9 mouse cellular contexts compared by ENCODE assay signal in the genomic region with DNA sequence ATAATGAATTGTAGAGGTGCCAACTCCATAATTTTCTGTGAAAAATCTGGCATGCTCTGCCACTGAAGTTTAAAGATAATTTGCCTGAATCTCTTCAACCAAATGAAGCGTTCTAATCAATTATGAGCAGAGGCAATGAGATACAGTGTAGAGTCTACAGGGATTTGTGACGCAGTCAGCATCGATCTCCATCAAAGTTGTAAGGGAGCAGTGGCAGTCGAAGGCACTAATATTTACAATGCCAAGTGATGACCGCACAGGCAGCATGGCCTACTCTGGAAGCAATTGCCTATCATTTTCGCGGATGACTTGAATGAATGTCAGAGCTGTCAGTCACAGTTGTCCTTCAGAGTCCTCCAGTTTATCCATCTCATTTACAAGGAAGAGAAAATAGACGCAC. TPM values are rescaled to one million over a fixed set of nuclear protein-coding genes. Genes with fewer than 3 reads are reported as not detected.
A peak's percentile ranks its signal among the peaks of the same experiment; 100 is the strongest.
DNase-seq lines count a peak whose midpoint lies in the region; ATAC-seq and TF ChIP-seq lines count a peak whose summit lies in the region.
"Had no signal": no experiment of that assay in that cellular context is flagged by ENCODE, and none has a peak within 500 bp of the region (broad histone marks: within the 10 kb centered on the region; RNA-seq: fewer than 3 reads in every experiment).

Gene Chrna5 (plus strand): TSS at position 207 of the 400 bp plus-strand sequence.

- H3K27ac ChIP-seq in layer of hippocampus, adult 2 months: no peak within 1 kb of the TSS
- H3K27ac ChIP-seq in embryonic facial prominence, embryonic 13.5 days: no peak within 1 kb of the TSS
- no peak within 1 kb of the TSS for H3K27ac ChIP-seq in intestine, embryonic 14.5 days (ENCODE audit: low read depth)
- no peak within 1 kb of the TSS for H3K27ac ChIP-seq in neural tube, embryonic 12.5 days

- TF ChIP-seq CTCF in layer of hippocampus, adult 2 months (conservative IDR thresholded peaks at IDR 0.05): no peak

- WGBS in embryonic facial prominence, embryonic 13.5 days: 53% methylated on average over 8 of the region's 8 CpGs
- WGBS in intestine, embryonic 14.5 days: 62% methylated on average over 8 of the region's 8 CpGs
- 54% methylated on average over 8 of the region's 8 CpGs for WGBS in neural tube, embryonic 12.5 days

- intact Hi-C loops in gastrocnemius, postnatal 14 days (cut with DNase I; ENCODE audit: low total_unique reads): no loop called here

- H3K36me3 ChIP-seq in embryonic facial prominence, embryonic 13.5 days: no peaks in the 10 kb centered on the region
- H3K36me3 ChIP-seq in intestine, embryonic 14.5 days (ENCODE audit: control insufficient read depth, insufficient read depth, low read length): no peaks in the 10 kb centered on the region
- no peaks in the 10 kb centered on the region for H3K36me3 ChIP-seq in neural tube, embryonic 12.5 days

- peak within 1 kb of the TSS; percentile 91 for H3K4me2 ChIP-seq in embryonic facial prominence, embryonic 13.5 days
- H3K4me2 ChIP-seq in intestine, embryonic 14.5 days (ENCODE audit: low read length): peak within 1 kb of the TSS; percentile 77
- H3K4me2 ChIP-seq in neural tube, embryonic 12.5 days (replicated peaks): peak within 1 kb of the TSS; percentile 83

- H3K9me3 ChIP-seq in embryonic facial prominence, embryonic 13.5 days: no peaks in the 10 kb centered on the region
- H3K9me3 ChIP-seq in intestine, embryonic 14.5 days (ENCODE audit: control insufficient read depth, low read length): no peaks in the 10 kb centered on the region
- H3K9me3 ChIP-seq in neural tube, embryonic 12.5 days: no peaks in the 10 kb centered on the region

- H3K4me1 ChIP-seq in embryonic facial prominence, embryonic 13.5 days: peaks cover 10% of the 10 kb centered on the region
- peaks cover 8% of the 10 kb centered on the region; the same call in 1 of the 2 replicates for H3K4me1 ChIP-seq in intestine, embryonic 14.5 days (replicated peaks; ENCODE audit: control insufficient read depth, insufficient read depth, low read length)
- peaks cover 11% of the 10 kb centered on the region for H3K4me1 ChIP-seq in neural tube, embryonic 12.5 days

- H3K27me3 ChIP-seq in embryonic facial prominence, embryonic 13.5 days: peaks cover 54% of the 10 kb centered on the region
- peaks cover 46% of the 10 kb centered on the region for H3K27me3 ChIP-seq in intestine, embryonic 14.5 days (replicated peaks; ENCODE audit: control insufficient read depth, insufficient read depth, low read length)
- H3K27me3 ChIP-seq in neural tube, embryonic 12.5 days (replicated peaks): peaks cover 14% of the 10 kb centered on the region

- H3K9ac ChIP-seq in embryonic facial prominence, embryonic 13.5 days: peak within 1 kb of the TSS; percentile 64
- H3K9ac ChIP-seq in intestine, embryonic 14.5 days (ENCODE audit: low read length): peak within 1 kb of the TSS; percentile 29; the same call in 1 of the 2 replicates
- peak within 1 kb of the TSS; percentile 64 for H3K9ac ChIP-seq in neural tube, embryonic 12.5 days

- ATAC-seq in embryonic facial prominence, embryonic 13.5 days (ENCODE audit: insufficient number of reproducible peaks, insufficient read depth, low FRiP score, low TSS enrichment, low read depth): no peak
- ATAC-seq in intestine, embryonic 14.5 days (replicated peaks; ENCODE audit: low FRiP score, low TSS enrichment, low read depth): no peak
- no peak for ATAC-seq in neural tube, embryonic 12.5 days (ENCODE audit: low FRiP score, low read depth)

- DNase-seq in layer of hippocampus, adult 2 months (ENCODE audit: low spot score in 2 of 2): no peak
- no peak for DNase-seq in layer of hippocampus, adult 9-11 months
- no peak for DNase-seq in intestine, embryonic 14.5 days (ENCODE audit: low spot score)
- no peak for DNase-seq in right cerebral cortex, adult 18-20 months
- no peak for DNase-seq in gastrocnemius, postnatal 14 days
- no peak for DNase-seq in gastrocnemius, postnatal 10 days
- DNase-seq: kidney, adult 18-20 months had no signal

- peak within 1 kb of the TSS; percentile 53 for H3K4me3 ChIP-seq in layer of hippocampus, adult 2 months
- H3K4me3 ChIP-seq in embryonic facial prominence, embryonic 13.5 days: peak within 1 kb of the TSS; percentile 61
- peak within 1 kb of the TSS; percentile 50 for H3K4me3 ChIP-seq in intestine, embryonic 14.5 days (ENCODE audit: low read depth, low read length)
- H3K4me3 ChIP-seq in neural tube, embryonic 12.5 days: peak within 1 kb of the TSS; percentile 61

RNA-seq across cellular contexts. Expression of gene Chrna5, which starts in this region (rescaled TPM):
- 1 to 10 TPM; 7.4 to 7.8 TPM for total RNA-seq in layer of hippocampus, adult 2 months (2021)
- polyA plus RNA-seq in embryonic facial prominence, embryonic 13.5 days (2015; fragmentation: Nextera tagmentation; extraction: Ambion mirVana): 0.48 and 1.1 TPM in 2 replicates
- polyA plus RNA-seq in intestine, embryonic 14.5 days (2014; fragmentation: Nextera tagmentation; extraction: Ambion mirVana): 4.5 and 5.3 TPM in 2 replicates
- 6.3 and 6.8 TPM in 2 replicates for polyA plus RNA-seq in neural tube, embryonic 12.5 days (2016; fragmentation: Nextera tagmentation; extraction: Ambion mirVana)
- under 1 TPM in 1 of 2 experiments, not detected in 1; 0.12 TPM for total RNA-seq in gastrocnemius, postnatal 14 days (2021)
- total RNA-seq in gastrocnemius, postnatal 10 days (2021): not detected

Comparison
In these comparisons a context has a peak if more than half of its experiments do, and no peak if none do; other contexts are left out.
1. RNA of gene Chrna5 (total RNA-seq): 7.4 to 7.8 TPM in layer of hippocampus, adult 2 months; 0.12 TPM in gastrocnemius, postnatal 14 days and not detected in gastrocnemius, postnatal 10 days; every median in the first group is over 4 times any median in the second.
2. Peak in every context shown above with its lines, with median percentiles within 50 percentile points of each other: H3K4me3 ChIP-seq, H3K4me2 ChIP-seq and H3K9ac ChIP-seq.